Mouse (Mus musculus) lung, postnatal 0 days (tissue): ENCODE results near the gene Mettl21c.

Experiments
- CTCF ChIP-seq: IDR thresholded peaks from 2 replicates; pipeline ENCODE4 v1.5.1; 2016; ENCODE audit warnings: antibody characterized with exemption, mild to moderate bottlenecking
- EP300 ChIP-seq: IDR thresholded peaks from 2 replicates; pipeline ENCODE4 v1.6.1; 2016; ENCODE audit warnings: antibody characterized with exemption, mild to moderate bottlenecking, control low read depth

DNA sequence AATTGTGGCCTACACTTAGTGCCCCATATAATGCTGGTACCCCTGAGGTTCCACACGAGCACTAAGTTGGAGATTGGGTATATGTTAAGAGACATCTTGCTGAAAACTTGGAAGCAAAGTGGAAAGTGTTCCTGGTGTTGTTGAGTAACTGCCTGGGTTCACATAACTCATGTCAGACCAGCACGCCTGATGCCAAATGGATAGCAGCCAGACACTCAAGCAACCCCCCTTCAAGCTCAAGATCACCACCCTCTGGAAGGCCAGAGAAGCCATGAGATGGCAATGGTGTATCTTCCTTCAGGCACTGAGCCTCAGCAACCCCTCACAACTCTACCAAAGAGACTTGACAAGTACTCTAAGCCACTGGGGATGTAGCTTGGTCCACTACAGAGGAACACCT, 26.7 kb upstream of the Mettl21c start:
- TF ChIP-seq CTCF (peak; percentile 39), EP300 (no peak)
